Mouse (Mus musculus) lung, postnatal 4 days (tissue): ENCODE measurements around the gene Vmn1r188.
"Not testable (repeated sequence)": the region's sequence is repeated elsewhere in the genome, so short reads cannot be mapped to it uniquely, and the experiment has no call there.

Experiments
- DNase-seq, 2 experiments: peaks; one replicate each; pipeline ENCODE4 v3.0.0; 2021

Gene Vmn1r188

DNA sequence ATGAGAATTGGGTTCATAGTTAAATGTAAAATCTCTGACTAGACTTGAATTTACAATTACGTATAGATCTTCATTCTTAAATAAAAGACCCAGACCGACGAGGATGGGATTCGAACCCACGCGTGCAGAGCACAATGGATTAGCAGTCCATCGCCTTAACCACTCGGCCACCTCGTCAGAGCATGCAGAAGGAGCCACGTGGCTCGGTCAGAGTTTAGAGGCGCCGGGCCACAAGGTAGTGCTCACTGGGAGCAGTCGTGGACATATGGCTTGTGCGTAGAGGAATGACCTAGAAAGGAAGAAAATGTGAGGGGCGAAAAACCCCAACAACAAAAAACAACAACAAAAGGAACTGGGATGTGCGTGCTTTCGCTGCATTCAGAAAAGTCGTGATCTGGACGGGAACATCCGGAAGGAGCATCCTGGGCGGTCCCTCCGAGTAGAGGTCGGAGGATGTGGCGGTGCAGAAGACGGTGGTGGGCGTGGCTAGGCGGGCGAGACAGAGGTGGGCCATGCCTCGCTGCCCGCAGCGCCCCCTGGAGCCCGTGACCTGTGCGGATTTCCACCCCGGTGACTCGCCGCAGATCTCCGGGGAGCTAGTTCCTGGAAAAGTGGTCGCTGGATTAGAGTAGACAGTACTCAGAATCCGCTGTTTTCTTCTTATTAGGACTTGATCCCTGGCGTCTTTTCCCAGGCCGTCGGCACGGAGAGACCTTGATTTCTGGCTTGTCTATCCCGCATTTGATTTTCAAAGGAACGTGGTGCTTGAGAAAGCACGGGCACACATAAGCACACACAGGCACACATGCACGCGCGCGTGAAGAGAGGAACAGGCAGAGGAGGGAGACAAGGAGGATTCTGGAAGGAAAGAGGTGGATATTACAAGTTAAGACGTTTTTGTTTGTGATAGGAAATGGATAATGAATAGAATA is 33.4 kb upstream of the Vmn1r188 start:
- DNase-seq, result peak; percentile 93

DNA sequence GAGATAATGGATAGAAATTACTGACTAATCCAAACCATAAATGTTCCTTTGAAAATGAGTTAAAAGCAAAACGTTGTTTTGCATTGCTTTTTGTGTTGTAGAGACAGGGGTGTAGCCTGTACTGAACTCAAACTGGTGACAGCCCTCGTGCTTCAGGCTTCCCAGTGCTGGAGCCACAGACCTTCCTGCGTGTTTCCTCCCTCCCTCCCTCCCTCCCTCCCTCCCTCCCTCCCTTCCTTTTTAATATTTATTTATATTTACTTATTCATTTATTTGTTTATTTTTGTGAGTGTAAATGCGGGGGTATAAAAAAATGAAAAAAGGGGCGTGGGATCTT is 32.7 kb upstream of the Vmn1r188 start:
- no peak for DNase-seq

DNA sequence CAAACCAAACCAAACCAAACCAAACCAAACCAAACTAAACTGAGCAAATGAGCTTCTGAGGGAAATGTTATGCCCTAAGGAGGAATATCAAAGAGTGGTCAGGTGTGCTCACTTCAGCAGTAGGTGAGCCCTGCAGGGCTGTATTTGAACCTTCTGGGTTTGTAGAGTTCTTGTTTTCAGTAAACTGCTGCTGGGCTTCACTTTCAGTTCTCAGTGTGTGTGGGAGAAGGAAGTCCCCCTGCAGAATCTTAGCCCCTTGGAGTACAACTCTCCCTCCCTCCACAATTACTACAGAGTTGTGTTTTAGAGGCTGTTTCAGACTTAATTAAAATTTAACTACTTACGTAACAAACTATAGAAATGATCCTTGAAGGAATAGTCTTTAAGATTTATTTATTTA is 30.5 kb upstream of the Vmn1r188 start:
- DNase-seq, result no peak

DNA sequence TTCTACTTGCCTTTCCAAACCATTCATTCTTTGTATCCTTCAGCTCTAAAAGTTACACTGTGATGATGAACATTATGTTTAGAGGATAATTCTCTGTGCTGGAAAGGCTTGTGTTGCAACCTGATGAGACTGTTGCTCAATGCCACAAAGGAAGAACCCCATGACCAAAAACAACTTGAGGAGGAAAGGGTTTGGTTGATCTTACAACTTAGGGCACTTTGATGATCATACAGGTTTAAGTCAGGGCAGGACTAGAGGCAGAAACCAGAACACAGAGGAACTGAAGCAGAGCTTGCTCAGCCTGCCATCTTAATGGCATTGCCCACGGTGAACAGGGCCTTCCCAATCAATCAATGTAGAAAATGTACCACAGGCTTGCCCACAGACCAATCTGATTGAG is 22.8 kb upstream of the Vmn1r188 start:
- no peak for DNase-seq

DNA sequence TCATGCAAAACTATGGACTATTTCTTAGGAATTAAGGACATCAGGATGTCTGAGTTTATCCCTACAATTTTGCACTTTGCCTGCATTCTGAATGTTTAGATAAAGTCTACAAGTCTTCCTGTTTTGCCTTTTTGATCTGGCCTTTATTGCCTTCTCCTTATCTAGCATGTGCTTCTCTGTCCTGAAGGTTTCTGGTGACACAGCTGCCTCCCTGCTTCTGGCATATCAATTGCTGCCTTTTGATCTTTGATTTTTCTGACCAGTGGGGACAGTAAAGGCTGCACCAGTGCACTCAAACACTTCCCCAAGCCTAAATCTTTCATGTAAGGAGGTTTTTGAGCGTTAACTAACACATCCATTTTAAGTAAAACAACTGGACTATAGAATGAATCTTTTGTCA is 20.8 kb upstream of the Vmn1r188 start:
- DNase-seq, result no peak

DNA sequence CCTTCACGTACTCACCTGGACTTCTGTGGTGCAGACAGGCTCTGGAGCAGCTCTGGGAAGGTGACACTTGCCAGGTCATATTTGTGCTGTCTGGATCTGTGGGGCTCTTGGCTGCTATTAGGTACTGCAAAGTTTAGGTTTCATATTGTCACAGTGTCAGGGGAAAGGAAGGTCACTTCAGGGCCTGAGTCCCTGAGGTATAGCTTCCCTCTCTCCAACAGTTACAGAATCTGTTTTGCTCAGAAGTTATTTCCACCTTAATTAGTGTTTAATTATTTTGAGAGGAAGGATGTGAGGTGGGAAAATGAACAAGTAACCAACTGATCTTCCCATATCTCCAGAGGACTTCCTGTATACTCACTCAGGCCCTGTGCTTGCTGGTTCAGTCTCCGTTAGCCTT is 21.5 kb downstream of the Vmn1r188 start, which contains the start of gene Vmn1r189:
TSS of gene Vmn1r189 (minus strand) at position 101 of the 400 bp plus-strand sequence.
- DNase-seq, result not testable (repeated sequence)

DNA sequence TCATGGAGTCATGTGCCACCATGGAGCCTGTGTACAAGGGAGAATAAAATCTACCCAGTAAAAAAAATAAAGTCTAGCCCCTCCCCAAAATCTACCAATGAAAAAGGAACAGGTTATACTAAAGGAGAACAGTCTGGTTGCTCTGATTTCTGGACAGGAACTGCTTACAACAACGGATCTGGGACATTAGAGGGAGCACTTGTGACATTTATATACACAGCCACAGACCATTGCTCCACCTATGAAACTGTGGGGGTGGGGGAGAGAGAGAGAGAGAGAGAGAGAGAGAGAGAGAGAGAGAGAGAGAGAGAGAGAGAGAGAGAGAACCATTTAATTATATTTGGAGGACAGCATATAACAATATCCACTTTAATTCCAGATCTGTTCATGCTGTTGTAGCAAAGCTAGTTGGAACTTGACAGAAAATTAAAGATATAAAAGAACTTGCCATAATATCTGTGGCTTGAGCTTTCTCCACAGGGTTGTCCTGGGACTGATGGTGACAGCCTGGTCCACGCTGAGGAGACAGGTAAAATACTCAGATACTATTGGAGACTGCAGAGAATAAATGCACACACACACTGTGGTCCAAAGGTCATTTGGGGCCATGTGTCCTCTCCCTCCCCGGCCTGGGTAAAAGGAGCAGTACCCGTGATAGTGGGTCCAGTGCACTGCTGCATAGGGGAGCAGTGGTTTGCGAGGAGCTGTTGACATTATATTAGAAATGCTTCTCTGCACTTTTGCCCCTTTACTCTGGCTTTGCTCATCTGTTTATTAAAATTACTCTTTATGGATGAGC is 52.5 kb downstream of the Vmn1r188 start:
- not testable (repeated sequence) for DNase-seq
